Mouse (Mus musculus): Measurements from ENCODE around the gene Gm11034.

Gm11034 gene

DNA sequence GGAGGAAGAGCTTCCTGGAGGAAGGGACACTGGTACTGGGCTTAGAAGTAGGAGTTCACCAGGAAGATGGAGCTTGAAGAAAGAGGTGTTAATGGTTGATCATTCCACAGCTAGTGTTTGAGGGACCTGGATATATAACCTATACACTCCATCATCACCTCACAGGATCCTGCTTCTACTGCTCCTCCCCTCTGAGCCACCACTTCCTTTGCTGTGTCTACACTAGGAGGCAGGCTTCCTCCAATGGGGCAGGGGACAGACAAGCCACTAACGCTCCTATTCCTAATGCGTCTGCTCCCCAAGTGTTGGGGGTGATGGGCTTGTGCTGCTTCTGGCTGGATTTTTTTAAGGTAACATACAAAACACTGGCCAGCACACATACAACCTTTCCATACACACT, 2.7 kb downstream of the Gm11034 start:
- no peak for DNase-seq (ENCODE audit: low spot score)

DNA sequence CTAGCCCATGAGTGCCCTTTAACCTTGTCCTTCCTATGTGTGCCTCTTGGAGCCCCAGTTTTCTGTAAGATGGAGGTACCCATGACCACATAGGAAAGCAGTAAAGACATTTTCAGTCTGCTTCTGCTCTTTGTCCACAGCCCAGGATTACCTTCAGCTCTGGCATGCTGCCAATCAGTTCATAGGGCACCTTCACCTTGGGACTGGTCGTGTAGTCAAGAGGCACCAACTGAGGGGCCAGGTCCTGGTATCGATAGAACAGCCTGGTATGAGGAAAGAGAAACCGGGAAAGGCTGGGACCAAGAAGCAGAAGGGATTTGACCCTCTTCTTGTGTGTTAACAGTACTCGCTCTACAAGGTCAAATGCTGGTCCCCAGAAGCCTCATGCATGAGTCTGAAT, 3.2 kb downstream of the Gm11034 start:
- no peak for DNase-seq (ENCODE audit: low spot score)

- no peak for DNase-seq (ENCODE audit: low spot score)
Measured at GRCm38 (mm10) chr8:72208582-72208981, 4.9 kb downstream of the Gm11034 start.

- DNase-seq (ENCODE audit: low spot score) = no peak
Measured at GRCm38 (mm10) chr8:72197997-72198396, 15.4 kb downstream of the Gm11034 start.

DNA sequence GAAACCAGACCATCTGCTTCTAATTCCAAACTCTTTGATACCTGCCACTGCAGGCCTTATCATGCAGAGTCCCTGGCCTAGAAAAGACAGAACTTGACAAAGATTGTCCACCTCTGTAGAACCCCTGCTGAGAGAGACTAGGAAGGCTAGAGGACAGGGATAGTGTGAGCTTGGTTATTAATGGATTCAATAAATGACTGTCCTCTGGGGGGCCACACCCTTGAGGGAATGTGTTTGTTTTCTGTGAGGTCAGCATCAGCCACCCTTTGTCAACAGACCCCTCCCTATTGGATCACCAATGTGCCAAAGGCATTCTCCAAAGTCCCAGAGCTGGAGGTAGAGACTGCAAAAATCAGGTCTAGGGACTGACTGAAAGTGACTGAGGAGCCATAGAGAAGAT, 21.4 kb downstream of the Gm11034 start:
- no peak for DNase-seq (ENCODE audit: low spot score)

GRCm38 (mm10) chr8:72190215-72190539, 23.3 kb downstream of the Gm11034 start:
- DNase-seq (ENCODE audit: low spot score) = no peak

DNA sequence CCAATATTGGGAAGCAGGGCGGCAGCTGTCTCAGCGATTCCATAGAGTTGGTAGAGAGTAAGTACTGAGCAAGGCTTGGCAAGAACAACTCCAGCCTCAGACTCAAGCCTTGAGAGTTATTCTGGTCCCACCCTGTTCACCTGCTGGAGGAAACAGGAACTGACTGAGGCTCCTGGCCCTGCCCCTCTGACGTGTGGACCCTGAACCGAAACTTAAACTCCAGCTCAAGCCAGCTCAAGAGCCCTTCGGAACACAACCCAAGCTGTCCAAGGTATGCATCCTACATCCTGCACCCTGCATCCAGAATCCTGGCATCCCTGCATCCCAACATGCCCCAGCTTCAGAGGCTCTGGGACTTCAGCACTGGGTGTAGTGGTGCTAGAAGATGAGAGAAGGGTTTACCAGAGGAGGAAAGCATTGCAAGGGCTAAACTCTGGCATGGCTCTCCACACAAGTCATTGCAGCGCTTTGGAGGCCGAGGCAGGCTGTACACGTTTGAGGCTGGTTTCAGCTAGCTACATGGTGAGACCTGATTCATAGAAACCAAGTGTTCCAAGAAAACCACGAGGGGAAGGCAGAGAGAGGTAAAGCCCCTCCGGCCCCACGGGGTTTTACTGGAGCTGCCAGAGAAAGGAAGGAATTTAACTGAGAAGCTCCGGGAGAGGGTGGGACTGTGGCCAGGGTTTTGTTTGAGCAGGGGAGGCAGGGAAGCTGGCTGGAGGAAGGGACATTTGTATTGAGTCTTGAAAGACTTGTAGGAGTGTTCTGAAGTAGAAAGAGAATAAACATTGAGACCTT, 23.8 kb downstream of the Gm11034 start, which contains the start of gene Hsh2d:
Hsh2d (plus strand) TSS at position 222 of the 798 bp plus-strand sequence.
- DNase-seq (ENCODE audit: low spot score) = no peak

- DNase-seq (ENCODE audit: low spot score) = no peak
Measured at GRCm38 (mm10) chr8:72187793-72188331, 25.6 kb downstream of the Gm11034 start.

- no peak for DNase-seq (ENCODE audit: low spot score)
Measured at GRCm38 (mm10) chr8:72183554-72184202, 29.8 kb downstream of the Gm11034 start.

GRCm38 (mm10) chr8:72177346-72177925, 36.0 kb downstream of the Gm11034 start:
- peak; percentile 54 for DNase-seq (ENCODE audit: low spot score)

DNA sequence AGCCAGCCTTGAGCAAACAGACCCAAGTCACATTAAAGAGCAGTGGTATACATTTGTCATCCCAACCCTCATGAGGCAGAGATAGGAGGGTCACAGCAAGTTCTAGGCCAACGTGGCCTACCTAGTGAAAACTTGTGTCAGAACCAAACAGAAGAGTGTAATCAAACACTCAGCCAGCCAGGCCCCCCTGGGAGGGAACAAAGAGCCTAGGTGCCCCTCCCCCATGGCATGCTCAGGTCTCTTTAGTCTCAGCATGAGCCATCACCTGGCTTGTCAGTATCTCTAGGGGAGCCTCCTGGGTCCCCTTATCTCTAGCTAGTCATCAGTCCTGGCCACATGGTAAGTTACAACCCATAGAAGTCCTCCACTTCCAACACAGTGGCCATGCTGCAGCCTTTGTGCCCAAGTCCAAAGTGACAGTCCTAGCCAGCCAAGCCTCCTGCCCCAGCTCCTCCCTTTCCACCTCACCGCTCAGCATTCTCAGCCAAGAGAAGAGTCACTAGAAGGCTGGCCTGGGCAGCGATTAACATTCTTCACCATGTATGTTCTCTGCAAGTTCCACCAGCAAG, 43.7 kb downstream of the Gm11034 start:
- DNase-seq (ENCODE audit: low spot score) = no peak

DNA sequence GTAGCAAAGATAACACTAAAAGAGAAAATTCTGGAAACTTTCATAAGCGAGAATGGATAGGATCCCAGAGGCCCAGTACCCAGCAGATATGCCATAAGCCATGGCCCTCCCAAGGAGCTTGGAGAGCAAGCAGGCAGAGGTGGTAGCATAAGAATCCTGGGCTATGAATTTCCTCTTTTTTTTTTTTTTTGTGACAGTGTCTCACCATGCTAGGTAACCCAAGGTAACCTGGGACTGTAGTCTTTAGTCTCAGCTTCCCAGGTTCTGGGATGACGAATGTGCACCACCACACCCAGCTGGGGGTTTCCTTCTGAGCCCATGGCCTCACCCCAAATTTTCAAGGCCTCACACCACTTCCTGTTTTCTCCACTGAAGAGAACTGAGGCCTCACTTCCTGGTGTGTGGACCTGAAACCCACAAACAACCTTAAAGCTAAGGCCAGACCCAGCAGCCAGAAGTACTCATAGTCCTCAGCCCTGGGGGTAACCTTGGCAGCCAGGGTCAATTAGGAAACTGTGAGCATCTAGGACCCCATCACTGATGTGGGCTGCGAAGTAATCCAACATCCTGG, 44.3 kb downstream of the Gm11034 start:
- DNase-seq (ENCODE audit: low spot score) = no peak

Measured in ovary, postnatal 36 days (tissue).